Mouse (Mus musculus): ENCODE measurements around the gene Rdx.
"Not testable (repeated sequence)": the region's sequence is repeated elsewhere in the genome, so short reads cannot be mapped to it uniquely, and the experiment has no call there.

Rdx gene

DNA sequence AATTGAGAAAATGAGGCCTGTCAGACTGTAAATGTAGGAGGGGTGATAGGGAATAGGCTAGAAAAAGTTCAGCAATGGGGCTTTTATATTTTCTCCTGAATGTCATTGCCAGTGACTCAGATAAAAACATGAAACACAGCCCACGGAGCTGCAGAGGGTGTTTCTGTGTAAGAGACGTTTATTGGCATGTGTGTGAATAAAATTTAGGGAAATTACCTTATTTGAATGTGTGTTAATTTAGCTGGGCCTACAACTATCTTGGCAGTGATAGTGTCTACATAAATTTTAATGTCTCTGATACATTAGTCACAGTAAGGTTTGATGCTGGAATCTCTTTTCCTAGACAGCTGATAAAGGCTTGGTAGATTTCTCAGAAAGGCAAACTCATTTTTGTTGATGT lies 12.8 kb downstream of the Rdx start:
- no peak for DNase-seq

DNA sequence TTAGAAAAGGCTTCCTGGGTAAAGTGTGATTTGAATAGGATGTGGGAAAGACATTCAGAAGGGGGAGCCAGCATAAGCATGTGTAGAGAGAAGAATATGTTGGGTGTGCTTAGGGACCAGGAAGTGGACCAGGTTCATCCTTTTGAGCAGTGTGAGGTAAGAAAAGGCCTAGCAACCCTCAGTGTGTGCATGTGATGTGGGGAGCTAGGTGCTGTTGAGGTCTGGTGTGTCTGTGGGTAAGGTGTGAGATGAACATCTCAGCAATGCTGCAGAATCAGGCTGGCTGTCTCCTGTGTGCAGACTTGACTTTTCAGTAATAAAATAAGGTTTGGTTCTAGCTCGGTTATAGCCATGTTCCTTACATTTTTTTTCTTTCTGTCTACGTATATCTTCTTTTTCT lies 23.1 kb downstream of the Rdx start:
- no peak for DNase-seq

- not testable (repeated sequence) for DNase-seq
These were observed 24.4 kb downstream of the Rdx start for GRCm38 (mm10) chr9:52071352-52071751.

- no peak for DNase-seq
These were observed 25.2 kb downstream of the Rdx start for GRCm38 (mm10) chr9:52072202-52072601.

DNA sequence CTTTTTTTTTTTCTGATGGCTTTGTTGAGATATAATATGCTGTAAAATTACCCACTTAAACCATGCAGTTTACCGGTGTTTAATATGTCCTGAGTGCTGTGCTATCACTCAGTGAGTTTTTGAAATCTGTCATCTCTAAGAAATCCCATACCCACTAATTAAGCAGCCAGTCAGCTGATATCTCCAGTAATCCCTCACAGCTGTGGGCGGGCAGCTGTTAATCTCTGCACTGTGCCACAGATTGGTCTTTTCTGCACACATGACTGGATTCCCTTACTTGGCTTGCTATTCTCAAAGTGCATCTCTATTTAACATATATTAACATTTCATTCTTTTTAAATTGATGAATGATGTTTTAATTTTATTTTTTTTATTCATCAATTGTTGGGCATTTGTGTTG lies 29.1 kb downstream of the Rdx start:
- no peak for DNase-seq

DNA sequence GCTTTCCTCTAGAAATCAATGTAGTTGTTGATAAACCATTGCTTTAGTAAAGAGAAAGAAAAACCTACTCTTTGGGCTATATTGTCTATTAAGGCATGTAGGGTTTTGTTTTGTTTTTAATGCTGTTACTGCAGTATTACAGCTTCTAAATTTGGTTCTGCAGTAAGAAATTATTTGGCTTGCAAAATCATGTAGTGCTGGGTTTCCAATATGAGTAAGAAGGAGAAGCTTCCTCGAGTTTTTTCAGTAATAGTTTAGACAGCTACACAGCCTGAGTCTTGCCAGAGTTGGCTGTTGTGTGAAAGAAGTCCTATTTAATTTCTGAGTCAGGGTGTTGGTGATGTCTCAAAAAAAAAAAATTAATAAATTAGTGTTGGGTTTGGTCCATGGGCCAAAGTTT lies 30.7 kb downstream of the Rdx start:
- no peak for DNase-seq

- no peak for DNase-seq
These were observed 35.0 kb downstream of the Rdx start for GRCm38 (mm10) chr9:52081979-52082378.

DNA sequence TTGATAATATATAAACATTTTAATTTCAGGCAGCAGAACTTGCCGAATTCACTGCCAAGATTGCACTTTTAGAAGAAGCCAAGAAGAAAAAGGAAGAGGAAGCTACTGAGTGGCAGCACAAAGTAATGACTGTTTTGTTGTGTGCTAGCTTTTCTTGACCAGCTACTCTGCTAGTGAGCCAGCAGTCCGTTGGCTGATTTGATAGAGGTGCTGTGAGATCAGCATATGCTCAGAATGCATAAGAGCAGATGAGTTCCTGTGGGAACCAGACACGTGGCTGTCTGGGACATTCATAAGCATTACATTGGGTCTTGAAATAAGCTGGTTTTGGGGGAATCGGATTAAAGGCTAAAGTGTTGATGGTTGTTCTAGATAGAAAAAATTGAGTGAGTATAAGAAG lies 35.4 kb downstream of the Rdx start:
- no peak for DNase-seq

- no peak for DNase-seq
These were observed 44.8 kb downstream of the Rdx start for GRCm38 (mm10) chr9:52091752-52092151.

- no peak for DNase-seq
These were observed 45.3 kb downstream of the Rdx start for GRCm38 (mm10) chr9:52092311-52092710.

DNA sequence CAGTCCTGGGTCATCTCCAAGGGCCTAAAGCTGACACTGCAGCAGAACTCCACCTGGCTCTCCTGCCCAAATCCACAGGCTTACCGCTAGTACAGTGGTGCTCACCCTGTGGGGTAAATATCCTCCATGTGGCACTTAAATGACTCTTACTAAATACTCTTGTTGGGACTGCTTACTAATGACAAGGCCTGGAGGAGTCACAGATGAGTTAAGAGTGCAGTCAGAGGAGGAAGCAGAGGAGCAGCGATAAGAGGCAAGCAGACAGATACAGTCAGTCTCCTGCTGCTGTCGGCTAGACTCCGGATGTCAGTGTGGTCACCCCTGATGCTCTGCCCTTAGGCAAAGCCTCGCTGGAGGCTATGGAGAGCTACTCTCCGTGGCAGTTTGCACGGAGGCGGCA lies 46.1 kb downstream of the Rdx start:
- DNase-seq, result no peak

GRCm38 (mm10) chr9:52094016-52094415 lies 47.0 kb downstream of the Rdx start:
- no peak for DNase-seq

DNA sequence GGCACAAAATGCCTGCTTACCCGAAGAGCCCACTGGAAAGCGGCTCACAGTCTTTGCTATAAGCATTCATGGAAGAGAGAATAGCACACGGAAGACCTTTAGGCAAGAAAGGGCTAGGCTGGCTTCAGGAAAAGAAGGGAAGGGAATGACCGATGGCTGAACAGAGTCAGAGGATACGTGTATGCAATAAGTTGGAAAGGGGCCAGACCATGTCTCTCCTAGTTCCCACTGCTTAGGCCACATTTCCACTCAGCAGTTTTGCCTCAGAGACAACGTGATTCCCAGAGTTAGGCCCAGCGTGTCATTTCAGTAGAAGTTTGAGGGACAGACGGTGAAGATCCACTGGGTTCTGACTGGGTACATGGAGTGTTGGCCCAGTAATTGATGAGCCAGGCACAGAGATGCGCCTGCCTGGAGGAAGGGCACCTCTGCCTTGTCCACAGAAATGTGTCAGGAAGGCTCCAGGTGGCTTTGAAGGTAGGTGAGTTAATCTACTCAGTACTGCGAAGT lies 47.6 kb downstream of the Rdx start:
- no peak for DNase-seq

- DNase-seq, result no peak
These were observed 48.7 kb downstream of the Rdx start for GRCm38 (mm10) chr9:52095666-52096065.

DNA sequence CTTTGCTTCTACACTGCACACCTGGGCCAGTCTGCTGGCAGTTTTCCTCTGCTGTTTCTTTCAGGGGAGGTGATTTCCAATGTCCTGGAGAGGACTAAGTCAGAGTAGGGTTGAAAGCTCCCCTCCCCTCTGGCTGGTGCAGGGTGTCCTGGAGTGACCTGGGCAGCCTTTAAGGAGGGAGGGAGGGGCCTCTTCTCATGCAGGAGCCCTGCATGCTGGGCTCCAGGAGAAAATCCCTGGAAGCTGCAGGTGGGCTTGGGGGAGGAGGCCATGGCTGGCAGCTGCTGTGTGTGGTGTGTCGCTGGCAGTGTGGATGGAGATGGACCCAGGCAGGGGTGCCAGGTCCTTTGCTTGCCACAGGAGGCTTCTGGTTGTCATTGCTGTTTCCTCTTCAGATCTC lies 50.4 kb downstream of the Rdx start:
- DNase-seq, result no peak

DNA sequence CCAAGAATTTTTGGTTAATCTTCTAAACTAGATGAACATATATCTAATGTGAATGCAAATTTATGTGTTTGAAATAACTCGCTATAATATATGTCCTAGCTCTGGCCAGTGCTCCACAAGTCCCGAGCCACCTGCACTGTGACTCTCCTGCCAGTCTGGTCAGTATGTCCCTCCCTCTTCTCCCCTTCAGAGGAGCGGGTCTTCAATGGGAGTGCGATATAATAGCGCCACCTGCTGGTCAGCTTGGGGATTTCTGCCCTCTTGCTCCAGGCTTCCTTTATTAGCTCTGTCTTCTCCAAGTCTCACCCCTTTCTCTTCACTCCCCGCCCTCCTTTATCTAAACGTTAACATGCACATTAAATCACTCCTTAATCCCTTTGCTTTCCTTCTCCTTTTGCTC lies 51.6 kb downstream of the Rdx start:
- DNase-seq, result peak; percentile 90

DNA sequence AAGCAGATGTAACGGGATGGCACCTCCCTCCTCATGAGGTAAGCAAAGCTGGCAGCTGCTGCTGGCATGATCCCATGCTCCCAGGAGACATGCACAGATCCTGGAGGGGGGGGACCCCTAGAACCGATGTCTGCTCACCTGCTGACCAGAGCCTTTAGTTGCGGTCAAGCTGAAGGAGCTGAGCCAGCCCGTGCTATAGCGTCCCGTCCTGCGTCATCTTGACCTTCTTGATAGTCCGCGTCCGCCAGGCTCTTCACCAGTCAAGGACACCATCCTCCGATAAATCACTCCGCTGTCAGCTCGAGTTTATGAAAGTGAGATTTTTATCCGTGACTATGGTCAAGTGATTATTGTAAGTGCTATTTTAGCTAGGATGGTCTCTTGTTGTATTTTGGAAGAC lies 53.5 kb downstream of the Rdx start:
- no peak for DNase-seq

DNA sequence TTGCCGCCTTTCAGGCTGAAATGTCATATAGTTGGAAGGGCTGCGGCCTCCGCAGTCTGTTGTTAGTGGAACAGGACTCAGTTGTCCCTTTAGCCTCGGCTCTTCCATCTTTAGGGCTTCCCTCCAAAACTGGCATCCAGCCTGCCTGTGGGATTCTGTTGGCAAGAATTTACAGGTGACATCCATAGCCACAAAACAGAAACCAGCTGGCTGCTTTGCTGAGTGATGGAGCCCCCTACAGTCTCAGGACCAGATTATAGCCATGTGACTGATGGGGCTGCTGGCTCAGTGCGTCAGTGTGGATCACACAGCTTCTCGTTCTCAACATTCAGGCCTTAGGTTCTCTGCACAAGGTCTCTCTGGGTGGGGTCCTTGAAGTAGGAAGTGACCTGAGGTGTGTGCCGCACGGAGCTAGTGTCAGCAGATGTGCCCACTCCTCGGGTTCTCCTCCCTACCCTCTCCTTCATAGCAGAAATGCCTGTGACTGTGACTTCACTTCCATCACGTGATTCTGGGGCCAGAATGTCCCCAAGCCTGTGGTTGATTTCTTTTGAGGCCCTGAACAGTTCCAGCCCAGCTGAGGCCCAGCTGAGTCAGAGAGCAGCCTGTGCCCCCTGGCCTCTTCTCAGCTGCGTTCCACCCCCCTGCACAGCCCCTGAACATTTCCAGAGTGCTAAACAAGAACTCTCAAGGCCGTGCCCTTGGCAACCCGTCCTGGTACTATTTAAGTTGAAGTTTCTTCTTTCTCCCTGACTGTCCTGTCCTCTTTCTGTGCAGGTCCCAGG lies 55.3 kb downstream of the Rdx start:
- DNase-seq, result no peak

GRCm38 (mm10) chr9:52103448-52104224 lies 56.7 kb downstream of the Rdx start:
- DNase-seq, result no peak

DNA sequence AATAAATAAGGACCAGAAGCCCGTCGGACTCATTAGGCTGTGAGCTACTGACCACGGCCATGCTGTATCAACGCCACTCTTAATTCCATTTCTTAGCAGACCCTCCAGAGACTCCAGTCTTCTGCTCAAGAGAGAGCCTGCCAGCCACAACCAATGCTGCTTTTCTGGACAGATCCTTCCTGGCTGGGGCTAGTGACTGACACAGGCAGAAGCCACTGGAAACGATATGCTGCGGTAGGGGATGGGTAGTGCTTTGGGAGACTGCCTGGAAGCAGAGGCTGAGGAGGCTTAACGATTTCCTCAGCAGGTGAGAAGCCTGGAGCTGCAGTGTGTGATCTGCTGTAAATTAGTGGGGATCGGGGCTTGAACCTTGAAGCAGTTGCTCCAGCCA lies 57.2 kb downstream of the Rdx start:
- no peak for DNase-seq

GRCm38 (mm10) chr9:52105423-52105822 lies 58.5 kb downstream of the Rdx start:
- no peak for DNase-seq

DNA sequence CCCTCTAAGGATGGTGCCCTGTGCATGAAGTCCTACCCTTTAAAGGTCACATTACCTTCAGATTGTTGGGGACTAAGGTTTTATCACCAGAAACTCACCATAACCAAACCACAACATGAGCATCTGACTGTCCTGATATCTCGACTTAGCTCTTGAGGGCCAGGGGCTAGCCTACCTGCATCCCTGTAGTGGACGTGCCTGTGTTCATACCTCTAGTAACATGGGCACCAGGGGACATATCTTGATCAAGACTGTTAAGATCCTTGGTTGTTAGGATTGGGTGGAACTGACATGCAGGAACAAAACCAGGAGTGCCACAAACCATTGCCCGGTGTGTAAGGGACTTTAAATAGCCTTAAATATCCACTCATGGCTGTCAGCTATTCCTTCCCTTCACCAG lies 60.2 kb downstream of the Rdx start:
- no peak for DNase-seq

DNA sequence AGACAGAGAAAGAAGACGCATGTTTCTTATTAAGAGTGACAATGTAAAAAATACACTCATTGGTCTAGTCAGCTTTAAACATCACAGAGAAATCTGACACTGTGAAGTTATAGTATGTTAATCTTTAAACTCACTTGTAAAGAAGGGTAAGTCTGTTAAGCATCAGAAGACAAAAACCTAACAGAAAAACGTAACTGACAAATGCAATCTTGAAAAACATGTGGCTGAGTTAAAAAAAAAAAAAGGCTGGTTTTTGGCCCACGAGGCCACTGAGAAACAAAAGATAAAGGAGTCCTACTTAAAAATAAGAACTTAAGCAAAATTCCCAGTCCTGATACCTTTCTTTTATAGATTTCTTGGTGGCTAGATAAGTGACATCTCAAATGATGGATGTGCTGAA lies 63.8 kb downstream of the Rdx start:
- no peak for DNase-seq

DNA sequence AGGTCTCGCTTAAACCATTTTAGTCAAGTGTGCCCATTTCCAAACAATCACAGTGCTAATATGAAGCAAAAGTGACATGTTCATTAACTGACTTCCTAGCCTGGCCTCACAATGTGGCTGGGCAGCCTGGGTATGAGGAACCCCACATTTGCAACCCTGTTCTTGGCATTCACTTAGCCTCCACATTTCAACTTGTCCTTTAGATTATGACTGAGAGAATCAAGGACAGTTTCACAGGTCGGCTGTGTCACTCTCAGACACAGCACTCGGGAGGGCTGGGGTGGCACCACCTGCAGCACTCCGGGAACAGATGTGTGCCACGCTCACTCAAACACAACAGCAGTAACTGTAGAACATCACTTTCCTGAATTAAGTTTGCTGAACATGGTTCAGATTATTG lies 66.1 kb downstream of the Rdx start:
- DNase-seq, result no peak
